Mouse (Mus musculus): ENCODE data around the gene Bend6. TPM values are rescaled to one million over a fixed set of nuclear protein-coding genes. Genes with fewer than 3 reads are reported as not detected.

Bend6 gene
- polyA plus RNA-seq, 1 experiment, result 0.42 TPM

DNA sequence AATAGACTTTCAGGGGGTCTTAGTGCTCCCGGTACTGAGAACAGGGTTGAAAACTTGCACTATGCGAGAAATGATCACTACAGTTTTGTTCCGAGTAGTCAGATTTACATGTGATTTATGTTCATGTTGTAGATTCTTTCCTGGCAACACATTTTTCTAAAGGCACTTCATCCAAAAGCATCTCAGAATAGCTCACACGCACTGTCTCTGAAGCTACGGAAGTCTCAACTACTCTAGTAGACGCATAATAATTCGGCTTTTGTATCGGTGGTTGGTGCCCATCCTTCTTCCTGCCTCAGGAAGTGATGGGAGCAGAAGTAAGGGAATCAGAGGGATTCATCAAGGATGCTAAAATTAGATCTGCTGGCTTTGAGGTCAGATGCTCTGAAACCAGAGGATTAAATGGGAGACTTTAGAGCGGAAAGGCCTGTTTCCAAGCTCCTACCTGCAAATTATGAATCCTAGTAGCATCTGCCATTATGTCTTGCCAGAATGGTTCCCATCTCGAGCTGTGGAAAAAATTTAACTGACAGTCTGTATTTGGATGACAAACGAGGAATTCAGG, 32.8 kb upstream of the Bend6 start:
- H3K4me1 ChIP-seq (ENCODE audit: control insufficient read depth, insufficient read depth, low read length), result no peaks in the 10 kb centered on the region
- no peak overlapping the region for H3K27ac ChIP-seq (ENCODE audit: insufficient read depth, low read depth, low read length)
- no peak for TF ChIP-seq CTCF (IDR thresholded peaks at IDR 0.05; ENCODE audit: low read depth, low read length)
- TF ChIP-seq POLR2A (IDR thresholded peaks at IDR 0.05; ENCODE audit: borderline replicate concordance, low read depth, low read length), result no peak
- H3K4me3 ChIP-seq (ENCODE audit: insufficient read depth, low read length), result no peak overlapping the region

DNA sequence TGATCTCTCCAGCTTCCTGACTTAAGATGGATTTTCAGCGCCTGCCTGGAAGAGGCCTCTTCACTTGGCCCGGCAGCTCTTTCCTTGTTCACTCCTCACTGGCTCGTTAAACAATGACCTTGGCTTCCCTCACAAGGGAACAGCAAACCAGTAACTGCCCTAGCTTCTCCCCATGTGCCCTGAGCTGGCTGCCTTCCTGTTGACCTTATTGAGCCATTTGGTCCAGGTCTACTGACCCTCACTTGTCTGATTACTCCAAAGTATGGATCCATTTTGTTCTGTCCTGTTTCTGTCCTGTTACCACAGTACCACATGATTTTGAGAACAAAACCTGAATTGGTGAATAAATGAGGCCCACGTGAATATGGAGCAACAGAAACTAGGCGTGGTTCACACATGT, 32.2 kb upstream of the Bend6 start:
- TF ChIP-seq CTCF (IDR thresholded peaks at IDR 0.05; ENCODE audit: low read depth, low read length), result no peak
- no peak for TF ChIP-seq POLR2A (IDR thresholded peaks at IDR 0.05; ENCODE audit: borderline replicate concordance, low read depth, low read length)
- Histone ChIP-seq H3K4me3 (ENCODE audit: insufficient read depth, low read length) (no peak overlapping the region), H3K4me1 (ENCODE audit: control insufficient read depth, insufficient read depth, low read length) (no peaks in the 10 kb centered on the region), H3K27ac (ENCODE audit: insufficient read depth, low read depth, low read length) (no peak overlapping the region)

GRCm38 (mm10) chr1:33935946-33936345, 28.3 kb upstream of the Bend6 start:
- TF ChIP-seq POLR2A (IDR thresholded peaks at IDR 0.05; ENCODE audit: borderline replicate concordance, low read depth, low read length) (no peak), CTCF (IDR thresholded peaks at IDR 0.05; ENCODE audit: low read depth, low read length) (no peak)
- H3K4me3 ChIP-seq (ENCODE audit: insufficient read depth, low read length), result no peak overlapping the region
- H3K4me1 ChIP-seq (ENCODE audit: control insufficient read depth, insufficient read depth, low read length), result no peaks in the 10 kb centered on the region
- no peak overlapping the region for H3K27ac ChIP-seq (ENCODE audit: insufficient read depth, low read depth, low read length)

GRCm38 (mm10) chr1:33932845-33933499, 25.4 kb upstream of the Bend6 start:
- Histone ChIP-seq H3K4me3 (ENCODE audit: insufficient read depth, low read length) (no peak overlapping the region), H3K27ac (ENCODE audit: insufficient read depth, low read depth, low read length) (no peak overlapping the region), H3K4me1 (ENCODE audit: control insufficient read depth, insufficient read depth, low read length) (no peaks in the 10 kb centered on the region)
- TF ChIP-seq CTCF (IDR thresholded peaks at IDR 0.05; ENCODE audit: low read depth, low read length), result no peak
- TF ChIP-seq POLR2A (IDR thresholded peaks at IDR 0.05; ENCODE audit: borderline replicate concordance, low read depth, low read length), result no peak

- Histone ChIP-seq H3K4me1 (ENCODE audit: control insufficient read depth, insufficient read depth, low read length) (no peaks in the 10 kb centered on the region), H3K4me3 (ENCODE audit: insufficient read depth, low read length) (no peak overlapping the region), H3K27ac (ENCODE audit: insufficient read depth, low read depth, low read length) (no peak overlapping the region)
- TF ChIP-seq CTCF (IDR thresholded peaks at IDR 0.05; ENCODE audit: low read depth, low read length) (no peak), POLR2A (IDR thresholded peaks at IDR 0.05; ENCODE audit: borderline replicate concordance, low read depth, low read length) (no peak)
These were observed 24.6 kb upstream of the Bend6 start for GRCm38 (mm10) chr1:33932196-33932595.

- Histone ChIP-seq H3K4me3 (ENCODE audit: insufficient read depth, low read length) (no peak overlapping the region), H3K4me1 (ENCODE audit: control insufficient read depth, insufficient read depth, low read length) (no peaks in the 10 kb centered on the region), H3K27ac (ENCODE audit: insufficient read depth, low read depth, low read length) (no peak overlapping the region)
- no peak for TF ChIP-seq POLR2A (IDR thresholded peaks at IDR 0.05; ENCODE audit: borderline replicate concordance, low read depth, low read length)
- TF ChIP-seq CTCF (IDR thresholded peaks at IDR 0.05; ENCODE audit: low read depth, low read length), result no peak
These were observed 24.2 kb upstream of the Bend6 start for GRCm38 (mm10) chr1:33931791-33932190.

DNA sequence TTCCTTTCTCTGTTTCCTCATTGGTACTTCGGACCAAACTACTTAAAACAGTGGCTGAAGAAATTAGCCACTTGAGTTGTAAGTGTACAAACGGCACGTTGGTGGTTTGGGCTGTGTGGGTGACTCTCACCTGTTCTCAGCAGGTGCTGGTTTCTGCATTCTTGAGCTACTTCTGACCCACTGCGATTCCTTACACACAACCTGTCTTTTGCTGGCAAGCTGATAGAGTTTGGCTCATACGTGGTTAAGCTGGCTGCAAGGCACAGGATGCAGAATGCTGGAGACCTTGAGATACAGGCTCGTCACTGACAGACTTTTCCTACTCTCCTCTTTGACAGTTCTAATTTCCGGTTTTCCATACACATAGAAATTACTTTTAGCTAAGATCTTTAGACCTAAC, 19.9 kb upstream of the Bend6 start:
- TF ChIP-seq POLR2A (IDR thresholded peaks at IDR 0.05; ENCODE audit: borderline replicate concordance, low read depth, low read length), result no peak
- TF ChIP-seq CTCF (IDR thresholded peaks at IDR 0.05; ENCODE audit: low read depth, low read length), result no peak
- Histone ChIP-seq H3K4me3 (ENCODE audit: insufficient read depth, low read length) (no peak overlapping the region), H3K4me1 (ENCODE audit: control insufficient read depth, insufficient read depth, low read length) (no peaks in the 10 kb centered on the region)

DNA sequence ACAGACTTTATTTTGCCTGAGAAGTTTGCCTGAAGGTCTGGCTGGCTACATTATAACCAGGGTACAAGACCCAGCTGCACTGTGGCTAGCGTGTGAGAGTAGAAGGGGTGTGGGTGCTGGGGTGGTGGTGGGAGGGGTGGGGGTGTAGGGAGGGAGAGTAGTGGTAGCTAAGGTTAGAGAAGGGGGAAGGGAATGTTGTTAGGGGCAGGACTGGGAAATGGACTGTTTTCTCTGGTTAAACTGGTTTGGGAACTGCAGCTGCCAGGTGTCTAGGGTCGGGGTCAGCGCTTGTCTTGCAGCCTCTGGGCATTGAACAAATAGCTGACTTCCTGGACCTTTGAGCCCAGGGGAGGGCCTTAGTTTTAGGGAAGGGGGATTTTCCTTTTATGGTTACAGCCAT, 17.7 kb upstream of the Bend6 start:
- H3K27ac ChIP-seq (ENCODE audit: insufficient read depth, low read depth, low read length), result no peak overlapping the region
- TF ChIP-seq CTCF (IDR thresholded peaks at IDR 0.05; ENCODE audit: low read depth, low read length), result no peak
- no peak for TF ChIP-seq POLR2A (IDR thresholded peaks at IDR 0.05; ENCODE audit: borderline replicate concordance, low read depth, low read length)
- H3K4me1 ChIP-seq (ENCODE audit: control insufficient read depth, insufficient read depth, low read length), result no peaks in the 10 kb centered on the region
- no peak overlapping the region for H3K4me3 ChIP-seq (ENCODE audit: insufficient read depth, low read length)

More for the DNA sequence above, 19.9 kb upstream of the Bend6 start:
- no peak overlapping the region for H3K27ac ChIP-seq (ENCODE audit: insufficient read depth, low read depth, low read length)

- H3K4me3 ChIP-seq (ENCODE audit: insufficient read depth, low read length), result no peak overlapping the region
- H3K4me1 ChIP-seq (ENCODE audit: control insufficient read depth, insufficient read depth, low read length), result peaks cover 4% of the 10 kb centered on the region
- H3K27ac ChIP-seq (ENCODE audit: insufficient read depth, low read depth, low read length), result no peak overlapping the region
- TF ChIP-seq POLR2A (IDR thresholded peaks at IDR 0.05; ENCODE audit: borderline replicate concordance, low read depth, low read length) (no peak), CTCF (IDR thresholded peaks at IDR 0.05; ENCODE audit: low read depth, low read length) (no peak)
These were observed 15.4 kb upstream of the Bend6 start for GRCm38 (mm10) chr1:33922975-33923374.

DNA sequence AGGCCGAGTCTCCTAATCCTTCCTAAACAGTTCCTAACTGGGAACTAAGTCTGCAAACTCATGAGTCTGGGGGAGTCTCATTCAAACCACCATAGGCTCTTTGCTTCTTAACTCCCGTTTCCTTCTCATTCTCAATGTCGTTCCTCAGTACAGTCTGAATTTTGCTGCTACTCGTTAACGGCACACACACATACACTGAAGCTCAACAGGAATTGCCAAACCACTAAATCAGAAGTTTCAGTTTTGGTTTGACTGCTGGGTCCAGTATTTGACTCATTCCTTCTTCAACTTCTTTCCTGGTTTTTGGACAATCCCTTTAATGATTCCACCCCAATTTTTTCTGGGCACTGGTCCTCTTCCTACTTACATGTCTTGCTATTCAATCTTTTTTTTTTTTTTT, 8.9 kb upstream of the Bend6 start:
- peaks cover 13% of the 10 kb centered on the region for H3K4me1 ChIP-seq (ENCODE audit: control insufficient read depth, insufficient read depth, low read length)
- H3K27ac ChIP-seq (ENCODE audit: insufficient read depth, low read depth, low read length), result no peak overlapping the region
- TF ChIP-seq POLR2A (IDR thresholded peaks at IDR 0.05; ENCODE audit: borderline replicate concordance, low read depth, low read length) (no peak), CTCF (IDR thresholded peaks at IDR 0.05; ENCODE audit: low read depth, low read length) (no peak)
- H3K4me3 ChIP-seq (ENCODE audit: insufficient read depth, low read length), result no peak overlapping the region
